Mouse (Mus musculus): ENCODE measurements around the gene Fads2. TPM values are rescaled to one million over a fixed set of nuclear protein-coding genes. Genes with fewer than 3 reads are reported as not detected.
A peak's percentile ranks its signal among the peaks of the same experiment; 100 is the strongest.

The Fads2 gene
- polyA plus RNA-seq, 1 experiment from 2014 or later: 256 TPM

DNA sequence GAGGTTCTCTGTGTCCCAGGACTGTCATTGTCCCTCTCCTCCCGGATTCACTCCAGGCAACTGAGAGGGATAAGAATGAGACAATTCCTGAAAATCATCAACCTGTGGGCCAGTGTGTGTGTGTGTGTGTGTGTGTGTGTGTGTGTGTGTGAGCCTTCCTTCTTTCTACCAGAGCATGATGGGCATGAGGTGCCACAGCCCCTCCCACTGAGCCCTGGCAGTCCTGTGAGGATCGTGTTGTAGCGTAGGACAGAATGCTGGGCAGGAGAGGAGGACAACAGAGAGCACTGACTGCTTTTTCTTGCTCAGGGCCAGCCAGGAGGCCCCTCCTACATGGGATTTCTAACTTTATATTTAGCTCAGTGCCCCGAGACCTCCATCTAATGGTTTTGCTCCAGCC is 58.7 kb downstream of the Fads2 start:
- H3K4me2 ChIP-seq (ENCODE audit: low read length): peak overlapping the region; percentile 75
- no peak for ATAC-seq

DNA sequence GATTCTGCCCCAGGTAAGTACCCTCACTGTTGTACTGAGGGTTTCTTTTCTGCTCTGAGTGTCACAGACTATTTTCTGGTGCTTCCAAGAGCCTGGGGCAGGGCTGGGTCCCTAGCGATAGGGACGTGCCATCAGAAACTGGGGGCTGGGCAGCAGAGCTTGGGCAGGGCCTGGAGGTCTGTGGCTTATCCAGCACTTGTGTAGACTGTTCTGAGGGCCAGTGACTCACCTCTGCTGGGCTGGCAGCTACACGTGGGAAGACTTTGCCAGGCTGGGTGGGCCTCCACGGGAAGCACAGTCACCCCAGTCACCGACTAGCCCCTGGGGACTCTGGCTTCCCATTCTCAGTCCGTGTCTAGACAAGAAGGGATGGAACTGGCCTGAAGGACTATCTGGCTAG is 59.3 kb downstream of the Fads2 start:
- peak overlapping the region; percentile 65; the same call in 1 of the 2 replicates for H3K27ac ChIP-seq (ENCODE audit: low read length)

More for the DNA sequence above, 58.7 kb downstream of the Fads2 start:
- Histone ChIP-seq H3K36me3 (ENCODE audit: control insufficient read depth, insufficient read depth, low read length) (no peaks in the 10 kb centered on the region), H3K9me3 (replicated peaks; ENCODE audit: control insufficient read depth, low read length, poor library complexity, severe bottlenecking) (no peaks in the 10 kb centered on the region), H3K27me3 (ENCODE audit: control insufficient read depth, insufficient read depth, low read depth, low read length) (no peaks in the 10 kb centered on the region), H3K27ac (ENCODE audit: low read length) (no peak overlapping the region), H3K4me1 (ENCODE audit: control insufficient read depth, insufficient read depth, low read length) (peaks cover 16% of the 10 kb centered on the region), H3K9ac (ENCODE audit: low read depth, low read length) (no peak overlapping the region), H3K4me3 (ENCODE audit: low read depth, low read length) (peak overlapping the region; percentile 73)
- 81% methylated on average over 4 of the region's 4 CpGs for WGBS

DNA sequence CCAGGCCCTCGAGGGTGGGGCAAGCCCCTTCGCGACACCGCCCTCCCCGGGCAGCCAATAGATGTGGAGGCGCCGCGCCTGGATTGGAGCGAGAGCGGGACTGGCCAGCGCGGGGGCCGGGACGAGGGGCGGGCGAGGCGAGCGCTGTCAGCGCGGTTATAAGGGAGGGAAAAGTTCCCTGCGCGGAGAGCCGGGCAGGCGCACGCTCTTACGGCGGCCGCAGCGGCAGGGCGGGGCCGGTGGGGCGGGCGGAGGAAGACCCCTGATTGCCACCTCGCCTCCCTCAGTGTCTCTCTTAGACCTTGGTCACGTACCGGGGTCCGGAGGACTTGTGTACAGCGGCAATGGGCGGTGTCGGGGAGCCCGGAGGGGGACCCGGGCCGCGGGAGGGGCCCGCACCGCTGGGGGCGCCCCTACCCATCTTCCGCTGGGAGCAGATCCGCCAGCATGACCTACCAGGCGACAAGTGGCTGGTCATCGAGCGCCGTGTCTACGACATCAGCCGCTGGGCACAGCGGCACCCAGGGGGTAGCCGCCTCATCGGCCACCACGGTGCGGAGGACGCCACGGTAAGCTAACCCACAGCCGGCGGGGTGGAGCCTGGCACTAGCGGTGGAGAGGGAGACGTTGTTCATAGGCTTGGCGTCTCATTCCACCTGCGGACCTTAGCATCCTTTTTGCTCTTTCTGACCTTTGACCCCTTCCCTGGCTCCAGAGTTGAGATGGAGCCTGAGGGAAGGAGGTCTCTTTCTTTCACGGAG is 60.0 kb downstream of the Fads2 start, which contains the start of gene Fads3:
Fads3 (plus strand) TSS at position 182 of the 761 bp plus-strand sequence.
- no peaks in the 10 kb centered on the region for H3K9me3 ChIP-seq (replicated peaks; ENCODE audit: control insufficient read depth, low read length, poor library complexity, severe bottlenecking)
- peak within 1 kb of the TSS; percentile 65 for H3K27ac ChIP-seq (ENCODE audit: low read length)
- peak within 1 kb of the TSS; percentile 90 for H3K9ac ChIP-seq (ENCODE audit: low read depth, low read length)
- H3K4me1 ChIP-seq (ENCODE audit: control insufficient read depth, insufficient read depth, low read length): peaks cover 16% of the 10 kb centered on the region
- H3K4me2 ChIP-seq (ENCODE audit: low read length): peak within 1 kb of the TSS; percentile 75
- under 1% methylated on average over 59 of the region's 69 CpGs for WGBS
- H3K27me3 ChIP-seq (ENCODE audit: control insufficient read depth, insufficient read depth, low read depth, low read length): no peaks in the 10 kb centered on the region
- peak within 1 kb of the TSS; percentile 73 for H3K4me3 ChIP-seq (ENCODE audit: low read depth, low read length)
- no peaks in the 10 kb centered on the region for H3K36me3 ChIP-seq (ENCODE audit: control insufficient read depth, insufficient read depth, low read length)
- ATAC-seq: peak; percentile 90

More for the DNA sequence above, 59.3 kb downstream of the Fads2 start:
- peak; percentile 46 for ATAC-seq
- H3K4me1 ChIP-seq (ENCODE audit: control insufficient read depth, insufficient read depth, low read length): peaks cover 16% of the 10 kb centered on the region
- peak overlapping the region; percentile 75 for H3K4me2 ChIP-seq (ENCODE audit: low read length)
- peak overlapping the region; percentile 90 for H3K9ac ChIP-seq (ENCODE audit: low read depth, low read length)
- H3K36me3 ChIP-seq (ENCODE audit: control insufficient read depth, insufficient read depth, low read length): no peaks in the 10 kb centered on the region
- WGBS: 52% methylated on average over 6 of the region's 6 CpGs
- H3K27me3 ChIP-seq (ENCODE audit: control insufficient read depth, insufficient read depth, low read depth, low read length): no peaks in the 10 kb centered on the region
- no peaks in the 10 kb centered on the region for H3K9me3 ChIP-seq (replicated peaks; ENCODE audit: control insufficient read depth, low read length, poor library complexity, severe bottlenecking)
- peak overlapping the region; percentile 73 for H3K4me3 ChIP-seq (ENCODE audit: low read depth, low read length)

DNA sequence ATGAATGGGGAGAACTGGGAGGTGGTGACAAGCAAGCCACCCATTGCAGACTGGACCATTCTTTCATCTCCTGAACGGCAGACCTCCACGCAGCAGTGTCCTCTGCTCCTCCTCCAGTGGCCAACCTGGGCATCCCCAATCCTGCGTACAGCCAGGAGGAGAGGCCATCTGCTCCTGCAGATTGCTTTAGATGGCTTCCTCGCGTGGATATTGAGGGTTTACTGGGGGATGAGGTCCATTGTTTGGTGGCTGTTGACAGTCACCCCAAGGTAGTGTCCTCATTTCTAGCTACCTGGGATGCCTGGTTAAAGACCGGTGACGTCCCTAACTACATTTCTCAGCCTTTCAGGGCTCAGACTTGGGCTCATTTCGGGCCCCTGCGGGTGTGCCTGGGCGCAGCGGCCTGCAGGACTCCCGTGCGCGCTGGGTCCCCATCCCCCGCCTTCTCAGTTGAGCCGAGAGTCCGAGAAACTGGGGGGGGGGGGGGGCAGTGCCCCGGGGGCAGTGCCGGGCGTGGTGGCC is 60.6 kb downstream of the Fads2 start:
- H3K27ac ChIP-seq (ENCODE audit: low read length): peak overlapping the region; percentile 65

GRCm38 (mm10) chr19:10039615-10040014 is 61.9 kb downstream of the Fads2 start:
- WGBS: 86% methylated on average over 2 of the region's 2 CpGs
- Histone ChIP-seq H3K27me3 (ENCODE audit: control insufficient read depth, insufficient read depth, low read depth, low read length) (no peaks in the 10 kb centered on the region), H3K4me1 (ENCODE audit: control insufficient read depth, insufficient read depth, low read length) (peaks cover 16% of the 10 kb centered on the region), H3K27ac (ENCODE audit: low read length) (no peak overlapping the region), H3K4me3 (ENCODE audit: low read depth, low read length) (no peak overlapping the region), H3K36me3 (ENCODE audit: control insufficient read depth, insufficient read depth, low read length) (no peaks in the 10 kb centered on the region), H3K4me2 (ENCODE audit: low read length) (no peak overlapping the region), H3K9ac (ENCODE audit: low read depth, low read length) (no peak overlapping the region), H3K9me3 (replicated peaks; ENCODE audit: control insufficient read depth, low read length, poor library complexity, severe bottlenecking) (no peaks in the 10 kb centered on the region)
- no peak for ATAC-seq

More for the DNA sequence above, 60.6 kb downstream of the Fads2 start:
- Histone ChIP-seq H3K4me3 (ENCODE audit: low read depth, low read length) (peak overlapping the region; percentile 73), H3K4me2 (ENCODE audit: low read length) (peak overlapping the region; percentile 75), H3K4me1 (ENCODE audit: control insufficient read depth, insufficient read depth, low read length) (peaks cover 16% of the 10 kb centered on the region), H3K9ac (ENCODE audit: low read depth, low read length) (peak overlapping the region; percentile 90), H3K36me3 (ENCODE audit: control insufficient read depth, insufficient read depth, low read length) (no peaks in the 10 kb centered on the region), H3K27me3 (ENCODE audit: control insufficient read depth, insufficient read depth, low read depth, low read length) (no peaks in the 10 kb centered on the region), H3K9me3 (replicated peaks; ENCODE audit: control insufficient read depth, low read length, poor library complexity, severe bottlenecking) (no peaks in the 10 kb centered on the region)
- 2% methylated on average over 17 of the region's 20 CpGs for WGBS
- ATAC-seq: peak; percentile 40

GRCm38 (mm10) chr19:10038910-10039309 is 62.6 kb downstream of the Fads2 start:
- ATAC-seq: no peak
- Histone ChIP-seq H3K9ac (ENCODE audit: low read depth, low read length) (no peak overlapping the region), H3K4me3 (ENCODE audit: low read depth, low read length) (no peak overlapping the region), H3K27ac (ENCODE audit: low read length) (no peak overlapping the region), H3K4me2 (ENCODE audit: low read length) (no peak overlapping the region), H3K27me3 (ENCODE audit: control insufficient read depth, insufficient read depth, low read depth, low read length) (no peaks in the 10 kb centered on the region), H3K4me1 (ENCODE audit: control insufficient read depth, insufficient read depth, low read length) (peaks cover 16% of the 10 kb centered on the region), H3K36me3 (ENCODE audit: control insufficient read depth, insufficient read depth, low read length) (no peaks in the 10 kb centered on the region), H3K9me3 (replicated peaks; ENCODE audit: control insufficient read depth, low read length, poor library complexity, severe bottlenecking) (no peaks in the 10 kb centered on the region)
- 15% methylated on average over 3 of the region's 3 CpGs for WGBS

GRCm38 (mm10) chr19:10038364-10038763 is 63.2 kb downstream of the Fads2 start:
- H3K27ac ChIP-seq (ENCODE audit: low read length): no peak overlapping the region
- peaks cover 13% of the 10 kb centered on the region for H3K4me1 ChIP-seq (ENCODE audit: control insufficient read depth, insufficient read depth, low read length)
- no peaks in the 10 kb centered on the region for H3K9me3 ChIP-seq (replicated peaks; ENCODE audit: control insufficient read depth, low read length, poor library complexity, severe bottlenecking)
- no peak overlapping the region for H3K9ac ChIP-seq (ENCODE audit: low read depth, low read length)
- no peak overlapping the region for H3K4me2 ChIP-seq (ENCODE audit: low read length)
- WGBS: 80% methylated on average over 3 of the region's 3 CpGs
- no peak for ATAC-seq
- no peaks in the 10 kb centered on the region for H3K36me3 ChIP-seq (ENCODE audit: control insufficient read depth, insufficient read depth, low read length)
- no peaks in the 10 kb centered on the region for H3K27me3 ChIP-seq (ENCODE audit: control insufficient read depth, insufficient read depth, low read depth, low read length)
- H3K4me3 ChIP-seq (ENCODE audit: low read depth, low read length): no peak overlapping the region

GRCm38 (mm10) chr19:10037534-10037933 is 64.0 kb downstream of the Fads2 start:
- H3K27ac ChIP-seq (ENCODE audit: low read length): no peak overlapping the region
- H3K27me3 ChIP-seq (ENCODE audit: control insufficient read depth, insufficient read depth, low read depth, low read length): no peaks in the 10 kb centered on the region
- no peak overlapping the region for H3K4me2 ChIP-seq (ENCODE audit: low read length)
- H3K4me3 ChIP-seq (ENCODE audit: low read depth, low read length): no peak overlapping the region
- no peaks in the 10 kb centered on the region for H3K9me3 ChIP-seq (replicated peaks; ENCODE audit: control insufficient read depth, low read length, poor library complexity, severe bottlenecking)
- no peak overlapping the region for H3K9ac ChIP-seq (ENCODE audit: low read depth, low read length)
- H3K36me3 ChIP-seq (ENCODE audit: control insufficient read depth, insufficient read depth, low read length): no peaks in the 10 kb centered on the region
- ATAC-seq: no peak
- 58% methylated on average over 2 of the region's 2 CpGs for WGBS
- H3K4me1 ChIP-seq (ENCODE audit: control insufficient read depth, insufficient read depth, low read length): peaks cover 6% of the 10 kb centered on the region; the same call in 1 of the 2 replicates

GRCm38 (mm10) chr19:10034785-10035447 is 66.6 kb downstream of the Fads2 start:
- H3K36me3 ChIP-seq (ENCODE audit: control insufficient read depth, insufficient read depth, low read length): no peaks in the 10 kb centered on the region
- H3K9me3 ChIP-seq (replicated peaks; ENCODE audit: control insufficient read depth, low read length, poor library complexity, severe bottlenecking): no peaks in the 10 kb centered on the region
- H3K4me2 ChIP-seq (ENCODE audit: low read length): no peak overlapping the region
- 62% methylated on average over 8 of the region's 8 CpGs for WGBS
- H3K9ac ChIP-seq (ENCODE audit: low read depth, low read length): no peak overlapping the region
- H3K4me1 ChIP-seq (ENCODE audit: control insufficient read depth, insufficient read depth, low read length): no peaks in the 10 kb centered on the region; the same call in 1 of the 2 replicates
- no peak overlapping the region for H3K27ac ChIP-seq (ENCODE audit: low read length)
- no peaks in the 10 kb centered on the region for H3K27me3 ChIP-seq (ENCODE audit: control insufficient read depth, insufficient read depth, low read depth, low read length)
- ATAC-seq: peak; percentile 27; the same call in 1 of the 2 replicates
- H3K4me3 ChIP-seq (ENCODE audit: low read depth, low read length): no peak overlapping the region
